Comparison of ENCODE assay signal across 18 mouse cellular contexts in genomic region chr1:160963199-160963598, GRCm38 (mm10).
"Had no signal": no experiment of that assay in that cellular context is flagged by ENCODE, and none has a peak within 500 bp of the region (broad histone marks: within the 10 kb centered on the region; RNA-seq: fewer than 3 reads in every experiment).

No protein-coding gene starts in this region.

- DNase-seq: kidney, adult 2 months; kidney, postnatal 25 days; lung, adult 18-20 months; lung, postnatal 10 days; lung, postnatal 36 days; midbrain, embryonic 14.5 days; right cerebral cortex, adult 18-20 months; right cerebral cortex, postnatal 14 days; right cerebral cortex, postnatal 4 days; thymus, postnatal 25 days had no signal

- H3K4me2 ChIP-seq: limb, embryonic 13.5 days; lung, embryonic 15.5 days; neural tube, embryonic 12.5 days; neural tube, embryonic 15.5 days had no signal

- H3K9ac ChIP-seq: limb, embryonic 13.5 days; lung, embryonic 15.5 days; neural tube, embryonic 12.5 days; neural tube, embryonic 15.5 days had no signal

- H3K27me3 ChIP-seq: limb, embryonic 13.5 days; lung, embryonic 15.5 days; neural tube, embryonic 12.5 days; neural tube, embryonic 15.5 days had no signal

- H3K9me3 ChIP-seq: limb, embryonic 10.5 days; limb, embryonic 13.5 days; lung, embryonic 15.5 days; neural tube, embryonic 12.5 days; neural tube, embryonic 15.5 days had no signal

- H3K4me3 ChIP-seq: limb, embryonic 10.5 days; limb, embryonic 13.5 days; lung, embryonic 15.5 days; neural tube, embryonic 12.5 days; neural tube, embryonic 15.5 days had no signal

- ATAC-seq: intestine, postnatal 0 days had no signal

- H3K4me1 ChIP-seq: limb, embryonic 10.5 days; limb, embryonic 13.5 days; lung, embryonic 15.5 days; neural tube, embryonic 12.5 days; neural tube, embryonic 15.5 days had no signal

- H3K27ac ChIP-seq: kidney, postnatal 0 days; limb, embryonic 10.5 days; limb, embryonic 13.5 days; lung, embryonic 15.5 days; neural tube, embryonic 12.5 days; neural tube, embryonic 15.5 days; stomach, postnatal 0 days had no signal
